Mouse (Mus musculus): ENCODE data around the gene Glod4.

GRCm38 (mm10) chr11:76148055-76149008 lies 95.2 kb downstream of the Glod4 start:
- no peak for TF ChIP-seq CTCF (IDR thresholded peaks at IDR 0.05; ENCODE audit: low read depth, low read length)
- TF ChIP-seq POLR2A (IDR thresholded peaks at IDR 0.05; ENCODE audit: insufficient read depth, low read length) = no peak
- TF ChIP-seq EP300 (IDR thresholded peaks at IDR 0.05; ENCODE audit: insufficient read depth, low read depth, low read length) = no peak
